Mouse (Mus musculus): ENCODE measurements around the gene Iqcj.

Gene Iqcj

GRCm38 (mm10) chr3:67954459-67955065 is 62.5 kb downstream of the Iqcj start:
- DNase-seq (ENCODE audit: low read depth, low spot score) = peak; percentile 47

- no peak for DNase-seq (ENCODE audit: low read depth, low spot score)
These were observed 67.7 kb downstream of the Iqcj start for GRCm38 (mm10) chr3:67959672-67960071.

GRCm38 (mm10) chr3:67960133-67960532 is 68.1 kb downstream of the Iqcj start:
- DNase-seq (ENCODE audit: low read depth, low spot score) = no peak

- DNase-seq (ENCODE audit: low read depth, low spot score) = no peak
These were observed 68.7 kb downstream of the Iqcj start for GRCm38 (mm10) chr3:67960727-67961126.

GRCm38 (mm10) chr3:67961934-67962639 is 70.1 kb downstream of the Iqcj start:
- no peak for DNase-seq (ENCODE audit: low read depth, low spot score)

GRCm38 (mm10) chr3:67974340-67974998 is 82.4 kb downstream of the Iqcj start:
- no peak for DNase-seq (ENCODE audit: low read depth, low spot score)

- DNase-seq (ENCODE audit: low read depth, low spot score) = no peak
These were observed 88.0 kb downstream of the Iqcj start for GRCm38 (mm10) chr3:67980006-67980405.

- DNase-seq (ENCODE audit: low read depth, low spot score) = no peak
These were observed 91.3 kb downstream of the Iqcj start for GRCm38 (mm10) chr3:67983329-67983728.

GRCm38 (mm10) chr3:68002415-68002814 is 110.4 kb downstream of the Iqcj start:
- DNase-seq (ENCODE audit: low read depth, low spot score) = no peak

GRCm38 (mm10) chr3:68012342-68012741 is 120.3 kb downstream of the Iqcj start:
- DNase-seq (ENCODE audit: low read depth, low spot score) = no peak

GRCm38 (mm10) chr3:68015786-68016185 is 123.8 kb downstream of the Iqcj start:
- no peak for DNase-seq (ENCODE audit: low read depth, low spot score)

- DNase-seq (ENCODE audit: low read depth, low spot score) = no peak
These were observed 127.4 kb downstream of the Iqcj start for GRCm38 (mm10) chr3:68019401-68019800.

- DNase-seq (ENCODE audit: low read depth, low spot score) = no peak
These were observed 144.1 kb downstream of the Iqcj start for GRCm38 (mm10) chr3:68036097-68036496.

- DNase-seq (ENCODE audit: low read depth, low spot score) = no peak
These were observed 150.9 kb downstream of the Iqcj start for GRCm38 (mm10) chr3:68042951-68043350.

GRCm38 (mm10) chr3:68045475-68046416 is 153.7 kb downstream of the Iqcj start:
- peak; percentile 51 for DNase-seq (ENCODE audit: low read depth, low spot score)

GRCm38 (mm10) chr3:68053538-68053937 is 161.5 kb downstream of the Iqcj start:
- DNase-seq (ENCODE audit: low read depth, low spot score) = peak; percentile 24

- no peak for DNase-seq (ENCODE audit: low read depth, low spot score)
These were observed 163.1 kb downstream of the Iqcj start for GRCm38 (mm10) chr3:68055071-68055470.

GRCm38 (mm10) chr3:68056373-68057275 is 164.6 kb downstream of the Iqcj start:
- DNase-seq (ENCODE audit: low read depth, low spot score) = peak; percentile 44

GRCm38 (mm10) chr3:68059162-68059800 is 167.3 kb downstream of the Iqcj start:
- peak; percentile 26 for DNase-seq (ENCODE audit: low read depth, low spot score)

- DNase-seq (ENCODE audit: low read depth, low spot score) = peak; percentile 67
These were observed 172.7 kb downstream of the Iqcj start, which contains the start of gene Schip1 for GRCm38 (mm10) chr3:68064731-68065130. Schip1 (plus strand) TSS chr3:68064802.
